ENCODE assay signal across 8 mouse cellular contexts in genomic region chr12:71016503-71017241, GRCm38 (mm10). TPM values are rescaled to one million over a fixed set of nuclear protein-coding genes. Genes with fewer than 3 reads are reported as not detected.
A peak's percentile ranks its signal among the peaks of the same experiment; 100 is the strongest.
DNase-seq lines count a peak whose midpoint lies in the region; ATAC-seq and TF ChIP-seq lines count a peak whose summit lies in the region.

No protein-coding gene starts in this region.

- peaks cover 22% of the 10 kb centered on the region; the same call in 1 of the 2 replicates for H3K4me1 ChIP-seq in heart, embryonic 10.5 days
- peaks cover 25% of the 10 kb centered on the region for H3K4me1 ChIP-seq in kidney, embryonic 15.5 days
- H3K4me1 ChIP-seq in small intestine, adult 2 months (ENCODE audit: control insufficient read depth, insufficient read depth, insufficient read length, low read length), result 0 out of 2 replicates have a peak, but pooled peaks cover 2% of the 10 kb centered on the region

- peak; percentile 42 for DNase-seq in 3T3-L1 (ENCODE audit: low read depth, low spot score)
- DNase-seq in NIH3T3 (ENCODE audit: low read depth), result peak; percentile 55
- DNase-seq in embryo, embryonic 10 days (ENCODE audit: low spot score), result peak; percentile 34
- peak; percentile 78 for DNase-seq in heart, embryonic 10.5 days (ENCODE audit: low spot score)
- peak; percentile 48 for DNase-seq in lung, postnatal 25 days (ENCODE audit: low spot score)

- no peak for TF ChIP-seq POLR2A in small intestine, adult 2 months (IDR thresholded peaks at IDR 0.05; ENCODE audit: low read depth, low read length)

- H3K9me3 ChIP-seq in heart, embryonic 10.5 days, result no peaks in the 10 kb centered on the region
- no peaks in the 10 kb centered on the region for H3K9me3 ChIP-seq in kidney, embryonic 15.5 days (replicated peaks)

- H3K4me3 ChIP-seq in heart, embryonic 10.5 days, result peak overlapping the region; percentile 98
- H3K4me3 ChIP-seq in kidney, embryonic 15.5 days (replicated peaks), result peak overlapping the region; percentile 78
- H3K4me3 ChIP-seq in small intestine, adult 2 months (ENCODE audit: low read depth, low read length), result peak overlapping the region; percentile 90

- H3K27me3 ChIP-seq in heart, embryonic 10.5 days (ENCODE audit: insufficient read depth, poor library complexity, severe bottlenecking), result no peaks in the 10 kb centered on the region
- H3K27me3 ChIP-seq in kidney, embryonic 15.5 days, result no peaks in the 10 kb centered on the region
- H3K27me3 ChIP-seq in small intestine, adult 2 months (ENCODE audit: control insufficient read depth, insufficient read depth, low read length), result no peaks in the 10 kb centered on the region

- WGBS in heart, embryonic 10.5 days, result 8% methylated on average over 63 of the region's 82 CpGs
- under 1% methylated on average over 42 of the region's 82 CpGs for WGBS in kidney, embryonic 15.5 days
- 2% methylated on average over 78 of the region's 82 CpGs for WGBS in small intestine, adult 2 months

- H3K9ac ChIP-seq in kidney, embryonic 15.5 days, result peak overlapping the region; percentile 92

- no peak for TF ChIP-seq CTCF in small intestine, adult 2 months (IDR thresholded peaks at IDR 0.05; ENCODE audit: extremely low read depth, insufficient read length, insufficient replicate concordance, low read depth, low read length)

- peak overlapping the region; percentile 93 for H3K27ac ChIP-seq in heart, embryonic 10.5 days
- H3K27ac ChIP-seq in kidney, embryonic 15.5 days, result peak overlapping the region; percentile 99
- peak overlapping the region; percentile 91 for H3K27ac ChIP-seq in small intestine, adult 2 months (ENCODE audit: insufficient read depth, low read depth, low read length)

- peak overlapping the region; percentile 64 for H3K4me2 ChIP-seq in kidney, embryonic 15.5 days

- peak; percentile 41 for ATAC-seq in kidney, embryonic 15.5 days (replicated peaks; ENCODE audit: low FRiP score)
- no peak; the same call in 1 of the 2 replicates for ATAC-seq in megakaryocyte progenitor cell, adult 5-6 weeks (replicated peaks; ENCODE audit: poor library complexity)

- peaks cover 43% of the 10 kb centered on the region for H3K36me3 ChIP-seq in heart, embryonic 10.5 days
- peaks cover 39% of the 10 kb centered on the region for H3K36me3 ChIP-seq in kidney, embryonic 15.5 days
- H3K36me3 ChIP-seq in small intestine, adult 2 months (ENCODE audit: control insufficient read depth, insufficient read depth, low read length), result peaks cover 29% of the 10 kb centered on the region

RNA-seq across cellular contexts. Expression of gene Arid4a, which starts 0.9 kb away (rescaled TPM):
- polyA plus RNA-seq in heart, embryonic 10.5 days (2016; fragmentation: Nextera tagmentation; extraction: Ambion mirVana), result 24.1 and 26.9 TPM in 2 replicates
- 34.9 and 35.6 TPM in 2 replicates for polyA plus RNA-seq in kidney, embryonic 15.5 days (2015; fragmentation: Nextera tagmentation; extraction: Ambion mirVana)
- 2.3 and 2.4 TPM in 2 replicates for polyA plus RNA-seq in small intestine, adult 2 months (2012; rRNA removed)
- total RNA-seq in megakaryocyte progenitor cell, adult 5-6 weeks (2015), result 25.8 and 26.6 TPM in 2 replicates
- 36.6 and 47.5 TPM in 2 replicates for total RNA-seq in megakaryocyte progenitor cell, adult 5-6 weeks (2017)

RNA-seq across cellular contexts. Expression of gene Psma3, which starts 42.3 kb away (rescaled TPM):
- 513 and 568 TPM in 2 replicates for polyA plus RNA-seq in heart, embryonic 10.5 days (2016; fragmentation: Nextera tagmentation; extraction: Ambion mirVana)
- polyA plus RNA-seq in kidney, embryonic 15.5 days (2015; fragmentation: Nextera tagmentation; extraction: Ambion mirVana), result 591 and 640 TPM in 2 replicates
- 4.4 and 7.1 TPM in 2 replicates for polyA plus RNA-seq in small intestine, adult 2 months (2012; rRNA removed)
- 402 and 411 TPM in 2 replicates for total RNA-seq in megakaryocyte progenitor cell, adult 5-6 weeks (2015)
- total RNA-seq in megakaryocyte progenitor cell, adult 5-6 weeks (2017), result 408 and 433 TPM in 2 replicates

Comparison
In these comparisons a context has a peak if more than half of its experiments do, and no peak if none do; other contexts are left out.
1. RNA of gene Psma3, which starts 42.3 kb away (polyA plus RNA-seq): 591 to 640 TPM in kidney, embryonic 15.5 days and 513 to 568 TPM in heart, embryonic 10.5 days; 4.4 to 7.1 TPM in small intestine, adult 2 months; every median in the first group is over 10 times any median in the second.
2. Peak in every context shown above with its lines, with median percentiles within 50 percentile points of each other: DNase-seq, H3K27ac ChIP-seq and H3K4me3 ChIP-seq.